ENCODE assay signal across 16 mouse cellular contexts in genomic region chr6:43658290-43658689, GRCm38 (mm10). TPM values are rescaled to one million over a fixed set of nuclear protein-coding genes. Genes with fewer than 3 reads are reported as not detected.
DNase-seq lines count a peak whose midpoint lies in the region; ATAC-seq and TF ChIP-seq lines count a peak whose summit lies in the region.
"Had no signal": no experiment of that assay in that cellular context is flagged by ENCODE, and none has a peak within 500 bp of the region (broad histone marks: within the 10 kb centered on the region; RNA-seq: fewer than 3 reads in every experiment).

No protein-coding gene starts in this region.

- TF ChIP-seq EP300 in liver, postnatal 0 days (IDR thresholded peaks at IDR 0.05; ENCODE audit: low read depth), result peak; percentile 96

- WGBS in lung, embryonic 14.5 days, result 39% methylated on average over 4 of the region's 4 CpGs
- 25% methylated on average over 4 of the region's 4 CpGs for WGBS in liver, postnatal 0 days (ENCODE audit: insufficient replicate concordance)

- no peaks in the 10 kb centered on the region for H3K27me3 ChIP-seq in lung, embryonic 14.5 days (ENCODE audit: insufficient read depth, low read length)
- no peaks in the 10 kb centered on the region for H3K27me3 ChIP-seq in liver, postnatal 0 days (ENCODE audit: insufficient read depth, low read length)
- H3K27me3 ChIP-seq: neural tube, embryonic 13.5 days had no signal

- DNase-seq in lung, embryonic 14.5 days, result peak; percentile 24
- no peak for DNase-seq in lung, postnatal 14 days
- peak; percentile 41 for DNase-seq in liver
- peak; percentile 17 for DNase-seq in liver, postnatal 0 days
- DNase-seq in right cerebral cortex, postnatal 4 days, result no peak
- no peak for DNase-seq in embryo, embryonic 11 days
- no peak for DNase-seq in thymus, postnatal 4 days
- no peak for DNase-seq in kidney, adult 9 months
- DNase-seq: B cell, adult 2 months; cerebellum, adult 9-11 months; layer of hippocampus, adult 9-11 months; right cerebral cortex, postnatal 14 days had no signal

- no peak for ATAC-seq in lung, embryonic 14.5 days (ENCODE audit: insufficient read depth)
- peak; percentile 87 for ATAC-seq in liver, postnatal 0 days
- ATAC-seq: forebrain, embryonic 16.5 days had no signal

- H3K9ac ChIP-seq in lung, embryonic 14.5 days, result no peak overlapping the region
- H3K9ac ChIP-seq in liver, postnatal 0 days (replicated peaks), result no peak overlapping the region
- H3K9ac ChIP-seq: neural tube, embryonic 13.5 days had no signal

- TF ChIP-seq CTCF in lung, embryonic 14.5 days (IDR thresholded peaks at IDR 0.05; ENCODE audit: low read depth), result no peak
- TF ChIP-seq CTCF in liver, postnatal 0 days (IDR thresholded peaks at IDR 0.05; ENCODE audit: low read depth), result no peak

- H3K36me3 ChIP-seq in lung, embryonic 14.5 days (ENCODE audit: insufficient read depth), result no peaks in the 10 kb centered on the region
- no peaks in the 10 kb centered on the region; the same call in none of the 2 replicates for H3K36me3 ChIP-seq in liver, postnatal 0 days (replicated peaks; ENCODE audit: insufficient read depth, low read length)
- H3K36me3 ChIP-seq: midbrain, embryonic 10.5 days; neural tube, embryonic 13.5 days had no signal

- H3K9me3 ChIP-seq in lung, embryonic 14.5 days (ENCODE audit: low read depth, low read length), result no peaks in the 10 kb centered on the region
- no peaks in the 10 kb centered on the region for H3K9me3 ChIP-seq in liver, postnatal 0 days (ENCODE audit: low read length)
- H3K9me3 ChIP-seq: midbrain, embryonic 10.5 days; neural tube, embryonic 13.5 days had no signal

- no peak overlapping the region for H3K4me3 ChIP-seq in lung, embryonic 14.5 days (ENCODE audit: low read depth, low read length)
- no peak overlapping the region for H3K4me3 ChIP-seq in liver, postnatal 0 days (ENCODE audit: low read depth, low read length)
- H3K4me3 ChIP-seq: midbrain, embryonic 10.5 days; neural tube, embryonic 13.5 days had no signal

- H3K27ac ChIP-seq in lung, embryonic 14.5 days (ENCODE audit: low read depth), result no peak overlapping the region
- peak overlapping the region; percentile 71 for H3K27ac ChIP-seq in liver, postnatal 0 days (ENCODE audit: low read depth)
- H3K27ac ChIP-seq: kidney, postnatal 0 days; midbrain, embryonic 10.5 days; neural tube, embryonic 13.5 days had no signal

- no peak overlapping the region for H3K4me2 ChIP-seq in lung, embryonic 14.5 days
- H3K4me2 ChIP-seq in liver, postnatal 0 days (ENCODE audit: low read depth, low read length), result peak overlapping the region; percentile 39
- H3K4me2 ChIP-seq: neural tube, embryonic 13.5 days had no signal

- H3K4me1 ChIP-seq in lung, embryonic 14.5 days (ENCODE audit: insufficient read depth), result no peaks in the 10 kb centered on the region
- H3K4me1 ChIP-seq in liver, postnatal 0 days (ENCODE audit: insufficient read depth), result peaks cover 38% of the 10 kb centered on the region
- H3K4me1 ChIP-seq: midbrain, embryonic 10.5 days; neural tube, embryonic 13.5 days had no signal

RNA-seq across cellular contexts. Expression of gene Tpk1, which starts 7.8 kb away (rescaled TPM):
- polyA plus RNA-seq in lung, embryonic 14.5 days (2014; fragmentation: Nextera tagmentation; extraction: Ambion mirVana), result 11.6 and 12.4 TPM in 2 replicates
- polyA plus RNA-seq in liver, postnatal 0 days (2015; fragmentation: Nextera tagmentation; extraction: Ambion mirVana), result 7.4 and 8.0 TPM in 2 replicates

Comparison
In these comparisons a context has a peak if more than half of its experiments do, and no peak if none do; other contexts are left out.
1. DNase-seq: peak in lung, embryonic 14.5 days (single experiment), liver (single experiment) and liver, postnatal 0 days (single experiment); none in lung, postnatal 14 days (single experiment), right cerebral cortex, postnatal 4 days (single experiment), embryo, embryonic 11 days (single experiment), thymus, postnatal 4 days (single experiment) and kidney, adult 9 months (single experiment).